Mouse (Mus musculus) kidney, adult 2 months (tissue): ENCODE measurements around the gene Hhatl.

ENCODE experiments used
- CTCF ChIP-seq: fragments of 200-500 bp; conservative IDR thresholded peaks from 2 replicates; pipeline ENCODE4 v1.5.1; 2011; ENCODE audit warnings: low read depth, mild to moderate bottlenecking, control low read depth, low read length, moderate library complexity, mixed read lengths; ENCODE audit not compliant: insufficient read depth, insufficient read length
- POLR2A ChIP-seq: fragments of 200-500 bp; IDR thresholded peaks from one replicate; pipeline ENCODE4 v1.6.1; 2011; ENCODE audit warnings: low read depth, low read length, control low read depth

GRCm38 (mm10) chr9:121815183-121815582 is 22.9 kb upstream of the Hhatl start:
- no peak for TF ChIP-seq CTCF
- TF ChIP-seq POLR2A, result no peak
